Mouse (Mus musculus): Measurements from ENCODE around the gene Wdr59.

Wdr59 gene

GRCm38 (mm10) chr8:111547144-111547543 lies 25.3 kb upstream of the Wdr59 start:
- POLR2A ChIA-PET = interaction anchor here in 2 of 4 experiments (0.8 to 3.7 kb wide), 9 partner anchors 8 to 97 kb away, joined by 3 to 20 read pairs (median 3); partner anchors contain the start of genes Zfp1 (in 2 of the 2) and Znrf1 (in 1 of the 2)
- CTCF ChIA-PET = interaction anchor here in 2 of 4 experiments (0.6 to 1.0 kb wide), 2 partner anchors 11 to 18 kb away, joined by 3 to 7 read pairs; partner anchors contain the start of gene Znrf1 (in 1 of the 2)

- POLR2A ChIA-PET = interaction anchor here in 2 of 4 experiments (0.8 to 3.7 kb wide), 9 partner anchors 8 to 97 kb away, joined by 3 to 20 read pairs (median 3); partner anchors contain the start of genes Zfp1 (in 1 of the 2) and Znrf1 (in 1 of the 2)
- CTCF ChIA-PET = interaction anchor here in 1 of 4 experiments (0.6 to 0.8 kb wide), 2 partner anchors 10 to 123 kb away, joined by 3 read pairs; partner anchors contain the start of gene Znrf1
Measured at GRCm38 (mm10) chr8:111545406-111546156, 23.7 kb upstream of the Wdr59 start.

- POLR2A ChIA-PET = interaction anchor here in 1 of 4 experiments (1.0 to 1.4 kb wide), 4 partner anchors 12 to 81 kb away, joined by 3 to 4 read pairs (median 3); no protein-coding TSS in a partner anchor
- CTCF ChIA-PET = interaction anchor here in 1 of 4 experiments (0.7 kb wide), 1 partner anchor 43 kb away, joined by 3 read pairs; no protein-coding TSS in a partner anchor
Measured at GRCm38 (mm10) chr8:111543712-111544380, 22.0 kb upstream of the Wdr59 start.

GRCm38 (mm10) chr8:111539422-111540076 lies 17.7 kb upstream of the Wdr59 start:
- ChIA-PET POLR2A (interaction anchor here in 3 of 4 experiments (0.6 to 1.5 kb wide), 12 partner anchors 8 to 883 kb away, joined by 3 to 7 read pairs (median 4); partner anchors contain the start of genes Adat1 (in 1 of the 3), Wdr59 (in 1 of the 3) and Zfp1 (in 1 of the 3)), CTCF (interaction anchor here in 3 of 4 experiments (0.6 to 0.7 kb wide), 4 partner anchors 27 to 248 kb away, joined by 3 to 12 read pairs (median 8); no protein-coding TSS in a partner anchor)

DNA sequence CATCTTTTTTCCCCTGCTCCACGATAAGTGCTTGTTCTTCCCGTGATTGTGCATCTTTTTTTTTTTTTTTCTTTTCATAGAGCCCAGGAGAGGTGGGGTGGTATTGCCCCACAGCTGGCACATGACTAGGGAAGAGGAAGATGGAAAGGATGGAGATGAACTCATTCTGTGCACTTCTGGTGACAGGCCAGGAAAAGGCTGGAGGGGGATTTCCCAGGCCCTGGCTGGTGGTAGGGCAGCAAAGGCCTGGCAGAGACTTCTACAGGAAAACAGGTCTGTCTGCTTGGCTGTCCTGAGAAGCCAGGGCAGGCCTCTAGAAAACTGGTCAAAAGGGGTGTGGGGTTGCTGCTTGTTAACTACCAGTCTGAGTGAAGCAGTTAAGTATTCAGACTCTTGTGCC lies 16.3 kb upstream of the Wdr59 start:
- POLR2A ChIA-PET = interaction anchor here in 2 of 4 experiments (0.6 to 3.5 kb wide), 3 partner anchors 9 to 27 kb away, joined by 3 to 20 read pairs (median 4); no protein-coding TSS in a partner anchor
- CTCF ChIA-PET = no interaction called here

- POLR2A ChIA-PET = interaction anchor here in 2 of 4 experiments (0.6 to 3.5 kb wide), 4 partner anchors 9 to 90 kb away, joined by 3 to 20 read pairs (median 4); no protein-coding TSS in a partner anchor
- CTCF ChIA-PET = no interaction called here
Measured at GRCm38 (mm10) chr8:111537765-111538158, 15.9 kb upstream of the Wdr59 start.

- ChIA-PET POLR2A (interaction anchor here in 3 of 4 experiments (0.6 to 3.5 kb wide), 7 partner anchors 10 to 89 kb away, joined by 3 to 20 read pairs (median 4); partner anchors contain the start of gene Wdr59 (in 1 of the 3)), CTCF (interaction anchor here in 1 of 4 experiments (0.6 kb wide), 1 partner anchor 10 kb away, joined by 3 read pairs; no protein-coding TSS in a partner anchor)
Measured at GRCm38 (mm10) chr8:111536978-111537764, 15.3 kb upstream of the Wdr59 start.

DNA sequence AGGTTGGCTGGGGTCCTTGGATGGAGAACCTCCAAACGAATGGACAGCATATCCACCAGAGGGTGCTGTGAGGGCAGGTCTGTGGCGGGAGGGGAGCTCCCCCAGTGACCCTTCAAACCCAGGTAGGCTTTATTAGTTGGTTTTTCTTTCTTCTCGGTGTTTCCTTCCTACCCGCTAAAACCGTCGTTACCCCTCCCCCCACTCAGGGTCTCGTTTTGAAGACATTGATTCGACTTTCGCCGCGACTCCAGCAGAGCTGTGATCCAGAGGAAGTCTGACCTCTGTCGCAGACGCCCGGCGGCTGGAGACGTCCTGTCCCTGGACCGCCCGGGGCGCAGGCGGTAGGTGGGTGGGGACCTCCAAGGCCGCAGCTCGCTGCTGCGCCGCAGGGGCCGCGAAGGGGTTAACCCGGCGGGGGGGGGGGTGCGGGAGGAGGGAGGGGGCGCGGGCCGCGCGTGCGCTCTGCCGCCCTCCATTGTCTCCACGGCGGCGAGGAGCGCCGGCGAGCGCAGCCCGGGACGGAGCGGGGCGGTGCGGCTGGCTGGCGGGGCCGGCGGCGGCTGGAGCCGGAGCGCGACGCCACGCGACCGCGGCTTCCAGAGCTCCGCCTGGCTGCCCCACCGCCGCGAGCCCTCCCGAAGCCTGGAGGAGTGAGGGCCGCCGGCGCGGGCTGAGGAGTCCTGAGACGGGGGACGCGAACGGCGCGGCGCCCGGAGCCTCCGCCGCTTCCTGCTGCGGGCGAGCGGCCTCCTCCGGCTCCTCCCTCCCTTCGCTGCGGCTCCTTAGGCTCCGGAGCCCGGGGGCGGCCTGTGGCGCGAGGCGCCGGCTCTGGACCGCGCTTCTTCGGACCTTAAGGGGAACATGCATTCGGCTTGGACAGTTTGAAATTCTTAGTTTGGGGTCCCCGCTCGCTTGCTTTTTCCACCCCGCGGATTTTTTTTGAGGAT lies 14.4 kb upstream of the Wdr59 start, which contains the start of gene Znrf1:
TSS of gene Znrf1 (plus strand) at position 67 of the 947 bp plus-strand sequence.
- CTCF ChIA-PET = interaction anchor here (0.5 to 1.5 kb wide), 44 partner anchors 9 to 1422 kb away, joined by 3 to 11 read pairs (median 3); partner anchors contain the start of genes Wdr59 (in 2 of the 4) and Fa2h (in 1 of the 4)
- POLR2A ChIA-PET = interaction anchor here (0.6 to 3.5 kb wide), 34 partner anchors 9 to 803 kb away, joined by 3 to 20 read pairs (median 4); partner anchors contain the start of genes Wdr59 (in 3 of the 4), Aars (in 1 of the 4), Ctrb1 (in 1 of the 4) and Zfp1 (in 1 of the 4)

- POLR2A ChIA-PET = interaction anchor here (0.6 to 3.5 kb wide), 27 partner anchors 8 to 503 kb away, joined by 3 to 20 read pairs (median 4); partner anchors contain the start of genes Wdr59 (in 3 of the 4), Aars (in 1 of the 4), Ctrb1 (in 1 of the 4) and Zfp1 (in 1 of the 4)
- CTCF ChIA-PET = interaction anchor here (0.5 to 1.5 kb wide), 26 partner anchors 10 to 1627 kb away, joined by 3 to 11 read pairs (median 4); partner anchors contain the start of gene Wdr59 (in 1 of the 4)
Measured at GRCm38 (mm10) chr8:111535491-111535890, 13.6 kb upstream of the Wdr59 start.

DNA sequence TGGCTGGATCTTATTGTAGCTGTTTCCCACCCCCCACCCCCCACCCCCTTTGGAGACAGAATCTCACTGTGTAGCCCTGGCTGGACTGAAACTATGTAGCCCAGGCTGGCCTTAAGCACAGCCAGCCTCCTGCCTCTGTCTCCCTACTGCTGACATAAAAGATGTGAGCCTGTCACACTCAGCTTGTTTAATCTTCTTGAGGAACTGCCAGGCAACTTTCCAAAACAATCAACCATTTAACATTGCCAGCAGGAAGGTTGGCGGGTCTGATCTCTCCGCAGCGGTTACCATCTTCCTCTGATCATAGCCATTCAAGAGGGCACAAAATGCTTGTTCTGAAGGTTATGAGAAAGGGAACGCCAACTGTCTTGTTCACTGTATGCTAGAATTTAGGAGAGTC lies 11.6 kb upstream of the Wdr59 start:
- POLR2A ChIA-PET = interaction anchor here in 2 of 4 experiments (0.6 to 1.0 kb wide), 2 partner anchors 14 to 15 kb away, joined by 3 read pairs; no protein-coding TSS in a partner anchor
- CTCF ChIA-PET = interaction anchor here in 1 of 4 experiments (0.6 kb wide), 1 partner anchor 147 kb away, joined by 3 read pairs; no protein-coding TSS in a partner anchor

GRCm38 (mm10) chr8:111531621-111532020 lies 9.7 kb upstream of the Wdr59 start:
- CTCF ChIA-PET = interaction anchor here in 1 of 4 experiments (0.5 kb wide), 1 partner anchor 55 kb away, joined by 6 read pairs; no protein-coding TSS in a partner anchor
- POLR2A ChIA-PET = interaction anchor here (0.8 to 1.9 kb wide), 10 partner anchors 10 to 144 kb away, joined by 3 to 10 read pairs (median 3); partner anchors contain the start of gene Wdr59 (in 3 of the 4)

DNA sequence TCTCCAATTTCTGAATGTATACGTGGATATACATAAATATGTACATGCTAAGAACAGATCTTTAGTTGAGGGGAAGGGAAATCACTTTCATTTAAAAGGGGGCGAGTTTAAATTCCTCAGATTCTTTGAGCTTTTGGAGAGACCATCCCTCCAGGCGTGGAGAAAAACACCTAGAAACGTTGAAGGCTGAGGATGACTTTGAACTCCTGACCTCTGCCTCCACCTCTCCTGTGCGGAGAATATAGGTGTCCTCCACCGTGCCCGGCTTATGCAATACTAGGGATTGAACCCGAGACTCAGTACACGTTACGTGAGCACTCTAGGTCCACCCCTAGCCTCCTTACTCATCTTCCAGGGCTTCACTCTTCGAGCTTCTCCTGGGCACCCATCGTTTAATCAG lies 9.3 kb upstream of the Wdr59 start:
- CTCF ChIA-PET = interaction anchor here in 2 of 4 experiments (0.7 to 1.0 kb wide), 2 partner anchors 112 to 175 kb away, joined by 3 read pairs; partner anchors contain the start of gene Zfp1 (in 1 of the 2)
- POLR2A ChIA-PET = interaction anchor here (0.5 to 1.9 kb wide), 10 partner anchors 9 to 330 kb away, joined by 3 to 10 read pairs (median 3); partner anchors contain the start of gene Wdr59 (in 3 of the 4)

- POLR2A ChIA-PET = interaction anchor here in 1 of 4 experiments (1.0 to 2.1 kb wide), 3 partner anchors 8 to 52 kb away, joined by 3 to 7 read pairs (median 3); partner anchors contain the start of gene Znrf1
Measured at GRCm38 (mm10) chr8:111528071-111528470, 6.2 kb upstream of the Wdr59 start.

DNA sequence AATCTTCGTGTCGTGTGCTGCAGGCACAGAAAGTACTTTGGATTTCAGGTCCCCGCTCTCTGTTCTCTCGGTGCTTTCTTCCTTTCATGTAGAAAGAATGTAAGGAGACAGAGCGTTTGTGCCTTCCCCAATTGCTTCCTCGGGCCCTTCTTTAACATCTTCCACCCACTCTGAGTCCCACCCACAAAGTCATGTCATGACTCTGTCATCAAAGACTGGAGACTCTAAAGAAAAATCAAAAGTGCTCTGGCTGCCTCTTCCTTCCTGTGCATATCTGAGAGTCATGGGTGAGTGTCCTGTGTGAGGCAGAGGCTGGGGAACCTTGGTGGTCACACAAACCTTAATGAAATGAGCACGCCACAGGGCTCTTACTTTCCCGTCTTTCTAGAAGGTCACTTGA lies 5.3 kb upstream of the Wdr59 start:
- POLR2A ChIA-PET = interaction anchor here in 2 of 4 experiments (0.5 to 2.1 kb wide), 6 partner anchors 9 to 382 kb away, joined by 3 to 7 read pairs (median 4); partner anchors contain the start of gene Znrf1 (in 2 of the 2)
- CTCF ChIA-PET = interaction anchor here in 2 of 4 experiments (0.7 kb wide), 2 partner anchors 9 to 469 kb away, joined by 3 read pairs; no protein-coding TSS in a partner anchor

More at GRCm38 (mm10) chr8:111528071-111528470, 6.2 kb upstream of the Wdr59 start:
- CTCF ChIA-PET = interaction anchor here in 1 of 4 experiments (0.7 kb wide), 1 partner anchor 468 kb away, joined by 3 read pairs; no protein-coding TSS in a partner anchor

Data from embryonic stem cell, embryonic (primary cell).